17 mouse cellular contexts compared by ENCODE assay signal in the genomic region with DNA sequence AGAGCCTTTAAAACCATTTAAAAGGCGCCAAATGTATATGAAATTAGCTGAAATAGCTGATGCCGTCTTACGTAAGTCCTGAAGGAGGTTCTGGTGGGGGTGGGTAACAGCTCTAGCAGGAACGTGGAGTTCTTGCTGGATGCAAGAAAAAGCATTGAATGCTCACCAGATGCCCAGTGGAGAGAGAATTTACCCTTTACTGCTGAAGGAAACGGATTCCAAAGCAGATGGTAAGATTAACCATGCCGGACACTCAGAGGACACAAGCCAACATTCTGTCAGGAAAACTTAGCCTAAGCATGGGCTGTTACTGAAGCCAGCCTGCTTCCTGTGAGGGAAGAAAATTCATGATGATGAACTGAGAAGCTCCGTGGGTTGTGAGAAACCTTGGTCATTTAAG. TPM values are rescaled to one million over a fixed set of nuclear protein-coding genes. Genes with fewer than 3 reads are reported as not detected.
DNase-seq lines count a peak whose midpoint lies in the region; ATAC-seq lines count a peak whose summit lies in the region.
"Had no signal": no experiment of that assay in that cellular context is flagged by ENCODE, and none has a peak within 500 bp of the region (broad histone marks: within the 10 kb centered on the region; RNA-seq: fewer than 3 reads in every experiment).

No protein-coding gene starts in this region.

- H3K4me3 ChIP-seq in embryonic facial prominence, embryonic 14.5 days (ENCODE audit: low read depth, low read length), result no peak overlapping the region
- no peak overlapping the region for H3K4me3 ChIP-seq in embryonic facial prominence, embryonic 10.5 days
- no peak overlapping the region for H3K4me3 ChIP-seq in kidney, embryonic 16.5 days (ENCODE audit: low read length)
- H3K4me3 ChIP-seq: embryonic facial prominence, embryonic 13.5 days; forebrain, embryonic 15.5 days; liver, embryonic 12.5 days; midbrain, embryonic 12.5 days had no signal

- no peaks in the 10 kb centered on the region for H3K9me3 ChIP-seq in embryonic facial prominence, embryonic 14.5 days (ENCODE audit: control insufficient read depth, low read length)
- H3K9me3 ChIP-seq in embryonic facial prominence, embryonic 10.5 days, result peaks cover 19% of the 10 kb centered on the region; the same call in 1 of the 2 replicates
- H3K9me3 ChIP-seq in kidney, embryonic 16.5 days (ENCODE audit: low read length), result peaks cover 5% of the 10 kb centered on the region
- H3K9me3 ChIP-seq: embryonic facial prominence, embryonic 13.5 days; forebrain, embryonic 15.5 days had no signal

- no peaks in the 10 kb centered on the region for H3K4me1 ChIP-seq in embryonic facial prominence, embryonic 14.5 days (ENCODE audit: control insufficient read depth, insufficient read depth, low read length)
- no peaks in the 10 kb centered on the region for H3K4me1 ChIP-seq in embryonic facial prominence, embryonic 10.5 days
- no peaks in the 10 kb centered on the region for H3K4me1 ChIP-seq in kidney, embryonic 16.5 days (ENCODE audit: insufficient read depth, low read length)
- H3K4me1 ChIP-seq: embryonic facial prominence, embryonic 13.5 days; forebrain, embryonic 15.5 days; liver, embryonic 12.5 days; midbrain, embryonic 12.5 days had no signal

- H3K4me2 ChIP-seq in embryonic facial prominence, embryonic 14.5 days (ENCODE audit: low read depth, low read length), result no peak overlapping the region
- no peak overlapping the region for H3K4me2 ChIP-seq in kidney, embryonic 16.5 days (replicated peaks; ENCODE audit: low read depth, low read length)
- H3K4me2 ChIP-seq: embryonic facial prominence, embryonic 13.5 days; forebrain, embryonic 15.5 days; liver, embryonic 12.5 days; midbrain, embryonic 12.5 days had no signal

- H3K9ac ChIP-seq in embryonic facial prominence, embryonic 14.5 days (ENCODE audit: low read depth, low read length), result no peak overlapping the region
- H3K9ac ChIP-seq in kidney, embryonic 16.5 days (replicated peaks; ENCODE audit: low read length), result no peak overlapping the region
- H3K9ac ChIP-seq: embryonic facial prominence, embryonic 13.5 days; forebrain, embryonic 15.5 days; liver, embryonic 12.5 days; midbrain, embryonic 12.5 days had no signal

- H3K27me3 ChIP-seq in embryonic facial prominence, embryonic 14.5 days (replicated peaks; ENCODE audit: control insufficient read depth, insufficient read depth, low read length), result no peaks in the 10 kb centered on the region
- H3K27me3 ChIP-seq in embryonic facial prominence, embryonic 10.5 days (replicated peaks; ENCODE audit: low read depth, poor library complexity, severe bottlenecking), result no peaks in the 10 kb centered on the region
- H3K27me3 ChIP-seq in kidney, embryonic 16.5 days (ENCODE audit: insufficient read depth, low read length), result no peaks in the 10 kb centered on the region
- H3K27me3 ChIP-seq: embryonic facial prominence, embryonic 13.5 days; forebrain, embryonic 15.5 days; liver, embryonic 12.5 days; midbrain, embryonic 12.5 days had no signal

- DNase-seq in embryonic facial prominence, embryonic 14.5 days (ENCODE audit: low spot score), result peak; percentile 5
- DNase-seq in embryonic facial prominence, embryonic 10.5 days (ENCODE audit: low spot score), result no peak
- peak; percentile 50 to 68 for DNase-seq in right cerebral cortex, postnatal 10 days (ENCODE audit: low spot score in 2 of 2)
- DNase-seq in right cerebral cortex, postnatal 4 days, result no peak
- peak; percentile 31 for DNase-seq in left cerebral cortex, adult 11 months (ENCODE audit: low spot score)
- no peak for DNase-seq in testis, postnatal 10 days (ENCODE audit: low spot score)
- no peak for DNase-seq in kidney, adult 11 months
- DNase-seq: adrenal gland, adult 8-10 months; heart, postnatal 4 days; lung, postnatal 10 days; thymus, adult 2 months had no signal

- H3K36me3 ChIP-seq in embryonic facial prominence, embryonic 14.5 days (ENCODE audit: control insufficient read depth, insufficient read depth, low read length), result no peaks in the 10 kb centered on the region
- H3K36me3 ChIP-seq in embryonic facial prominence, embryonic 10.5 days (replicated peaks), result no peaks in the 10 kb centered on the region
- H3K36me3 ChIP-seq in kidney, embryonic 16.5 days (ENCODE audit: insufficient read depth, low read length), result no peaks in the 10 kb centered on the region
- H3K36me3 ChIP-seq: embryonic facial prominence, embryonic 13.5 days; forebrain, embryonic 15.5 days; liver, embryonic 12.5 days; midbrain, embryonic 12.5 days had no signal

- ATAC-seq in embryonic facial prominence, embryonic 14.5 days (ENCODE audit: low read depth), result no peak
- no peak for ATAC-seq in kidney, embryonic 16.5 days (ENCODE audit: low FRiP score, low TSS enrichment)
- ATAC-seq: forebrain, embryonic 15.5 days; liver, embryonic 12.5 days had no signal

- 77% methylated on average over 7 of the region's 7 CpGs for WGBS in embryonic facial prominence, embryonic 14.5 days
- WGBS in embryonic facial prominence, embryonic 10.5 days, result 91% methylated on average over 7 of the region's 7 CpGs
- 89% methylated on average over 7 of the region's 7 CpGs for WGBS in kidney, embryonic 16.5 days

- H3K27ac ChIP-seq in embryonic facial prominence, embryonic 14.5 days (replicated peaks; ENCODE audit: low read depth, low read length), result no peak overlapping the region
- no peak overlapping the region for H3K27ac ChIP-seq in embryonic facial prominence, embryonic 10.5 days (replicated peaks)
- H3K27ac ChIP-seq in kidney, embryonic 16.5 days (ENCODE audit: low read length), result no peak overlapping the region
- H3K27ac ChIP-seq: embryonic facial prominence, embryonic 13.5 days; forebrain, embryonic 15.5 days; liver, embryonic 12.5 days; midbrain, embryonic 12.5 days had no signal

RNA-seq across cellular contexts. Expression of gene Itm2c, which starts 24.1 kb away (rescaled TPM):
- polyA plus RNA-seq in embryonic facial prominence, embryonic 14.5 days (2014; fragmentation: Nextera tagmentation; extraction: Ambion mirVana), result 158 and 177 TPM in 2 replicates
- polyA plus RNA-seq in embryonic facial prominence, embryonic 10.5 days (2016; fragmentation: Nextera tagmentation; extraction: Ambion mirVana), result 168 and 177 TPM in 2 replicates
- polyA plus RNA-seq in kidney, embryonic 16.5 days (2015; fragmentation: Nextera tagmentation; extraction: Ambion mirVana), result 248 and 269 TPM in 2 replicates

RNA-seq across cellular contexts. Expression of gene 4933407L21Rik, which starts 58.3 kb away (rescaled TPM):
- polyA plus RNA-seq in embryonic facial prominence, embryonic 14.5 days (2014; fragmentation: Nextera tagmentation; extraction: Ambion mirVana), result 0.43 and 0.54 TPM in 2 replicates
- 0.22 TPM in 1 of 2 replicates, not detected in the other for polyA plus RNA-seq in embryonic facial prominence, embryonic 10.5 days (2016; fragmentation: Nextera tagmentation; extraction: Ambion mirVana)
- polyA plus RNA-seq in kidney, embryonic 16.5 days (2015; fragmentation: Nextera tagmentation; extraction: Ambion mirVana), result 1.6 TPM in 2 replicates
- polyA plus RNA-seq: liver, embryonic 12.5 days; neural tube, embryonic 11.5 days had no signal

Comparison
In these comparisons a context has a peak if more than half of its experiments do, and no peak if none do; other contexts are left out.
1. DNase-seq: peak in embryonic facial prominence, embryonic 14.5 days (single experiment), right cerebral cortex, postnatal 10 days (2 of 2) and left cerebral cortex, adult 11 months (single experiment); none in embryonic facial prominence, embryonic 10.5 days (single experiment), right cerebral cortex, postnatal 4 days (single experiment), testis, postnatal 10 days (single experiment) and kidney, adult 11 months (single experiment).